Mouse (Mus musculus): Measurements from ENCODE around the gene Cd37.

Gene Cd37

DNA sequence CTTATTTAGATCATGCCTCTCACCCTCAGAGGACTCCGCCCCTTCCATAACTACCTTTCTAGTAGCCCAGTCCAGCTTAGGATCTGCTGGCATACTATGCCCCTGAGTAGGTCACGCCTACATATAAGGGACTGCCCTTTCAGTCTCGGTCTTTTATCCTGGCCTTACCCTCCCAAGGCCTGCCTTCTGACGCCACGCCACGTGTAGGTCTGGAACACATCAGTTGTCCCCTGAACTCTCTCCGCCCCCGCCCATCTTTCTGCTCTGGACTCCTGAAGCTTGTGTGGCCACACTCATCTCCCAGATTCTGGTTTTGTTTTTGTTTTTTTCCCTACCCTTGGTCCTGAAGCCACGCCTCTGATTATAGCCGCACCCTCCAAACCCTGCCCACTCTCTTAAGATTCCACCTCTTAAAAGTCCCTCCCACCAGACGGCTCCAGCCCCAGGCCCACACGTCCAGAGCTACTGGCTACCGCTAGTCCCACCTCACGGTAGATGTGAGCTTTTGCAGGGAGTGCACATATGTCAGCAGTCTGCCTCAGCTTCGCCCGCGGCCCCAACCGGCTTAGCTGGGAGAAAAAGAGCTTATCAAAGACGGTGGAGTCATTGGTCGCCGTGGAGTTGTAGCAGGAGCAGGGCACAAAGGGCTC is 3.9 kb downstream of the Cd37 start:
- ATAC-seq (ENCODE audit: low TSS enrichment): no peak

DNA sequence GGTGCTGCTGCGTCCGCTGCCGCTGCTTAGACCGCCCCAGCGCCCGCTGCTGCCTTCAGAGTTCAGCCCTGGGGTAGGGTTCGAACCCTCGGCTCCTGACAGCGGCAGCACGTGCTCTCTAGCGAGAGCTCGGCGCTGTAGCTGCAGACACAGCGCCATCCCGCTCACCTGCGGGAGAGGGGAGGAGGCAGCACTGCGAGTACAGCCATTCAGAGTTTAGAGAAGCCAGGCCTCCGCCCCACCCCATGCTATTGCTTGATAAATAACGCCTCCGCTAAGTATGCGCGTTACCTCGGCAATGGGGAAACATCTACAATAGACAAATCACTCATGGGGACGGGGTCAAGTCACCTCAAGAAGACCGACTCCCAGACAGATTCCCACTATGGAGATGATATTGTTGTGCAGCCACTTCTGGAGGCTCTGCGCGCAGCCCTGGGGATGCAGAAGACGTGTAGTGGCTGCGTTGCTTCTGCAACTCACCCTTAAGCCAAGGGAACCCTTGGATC is 4.5 kb downstream of the Cd37 start:
- no peak for ATAC-seq (ENCODE audit: low TSS enrichment)

DNA sequence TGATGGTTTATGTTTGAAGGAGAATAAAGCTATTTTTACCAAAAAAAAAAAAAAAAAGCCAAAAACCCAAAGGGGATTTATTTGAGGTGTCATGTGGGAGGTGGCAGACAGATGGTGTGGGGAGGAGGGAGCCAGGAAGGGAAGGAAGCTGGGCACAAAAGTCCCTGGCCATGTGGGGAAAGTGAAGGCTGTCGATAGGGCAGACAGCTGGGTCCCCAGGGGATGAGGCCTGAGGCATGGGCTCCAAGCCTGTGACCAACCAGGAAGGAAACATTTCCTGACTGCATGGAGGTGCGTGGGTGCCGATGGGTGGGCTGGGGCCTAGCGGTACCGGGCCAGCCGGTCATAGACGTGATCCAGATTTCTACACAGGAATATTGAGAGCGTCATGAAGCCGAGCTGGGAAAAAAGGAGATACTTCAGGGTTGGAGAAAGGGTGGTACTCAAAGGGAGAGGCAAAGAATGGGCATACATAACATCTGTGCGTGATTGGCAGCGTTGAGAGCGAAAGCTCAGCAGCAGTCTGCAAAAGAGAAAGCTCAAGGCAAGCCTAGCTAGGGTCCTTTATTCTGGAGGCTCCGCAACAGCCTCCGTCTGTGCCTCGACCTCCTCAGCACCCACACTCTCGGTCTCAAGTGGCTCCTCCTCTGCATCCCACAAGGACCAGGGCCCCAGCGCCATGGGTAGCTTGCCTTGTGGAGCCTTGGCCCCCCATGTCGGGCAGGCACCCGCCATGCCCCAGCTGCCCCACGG is 5.2 kb downstream of the Cd37 start:
- peak; percentile 81 for ATAC-seq (ENCODE audit: low TSS enrichment)

DNA sequence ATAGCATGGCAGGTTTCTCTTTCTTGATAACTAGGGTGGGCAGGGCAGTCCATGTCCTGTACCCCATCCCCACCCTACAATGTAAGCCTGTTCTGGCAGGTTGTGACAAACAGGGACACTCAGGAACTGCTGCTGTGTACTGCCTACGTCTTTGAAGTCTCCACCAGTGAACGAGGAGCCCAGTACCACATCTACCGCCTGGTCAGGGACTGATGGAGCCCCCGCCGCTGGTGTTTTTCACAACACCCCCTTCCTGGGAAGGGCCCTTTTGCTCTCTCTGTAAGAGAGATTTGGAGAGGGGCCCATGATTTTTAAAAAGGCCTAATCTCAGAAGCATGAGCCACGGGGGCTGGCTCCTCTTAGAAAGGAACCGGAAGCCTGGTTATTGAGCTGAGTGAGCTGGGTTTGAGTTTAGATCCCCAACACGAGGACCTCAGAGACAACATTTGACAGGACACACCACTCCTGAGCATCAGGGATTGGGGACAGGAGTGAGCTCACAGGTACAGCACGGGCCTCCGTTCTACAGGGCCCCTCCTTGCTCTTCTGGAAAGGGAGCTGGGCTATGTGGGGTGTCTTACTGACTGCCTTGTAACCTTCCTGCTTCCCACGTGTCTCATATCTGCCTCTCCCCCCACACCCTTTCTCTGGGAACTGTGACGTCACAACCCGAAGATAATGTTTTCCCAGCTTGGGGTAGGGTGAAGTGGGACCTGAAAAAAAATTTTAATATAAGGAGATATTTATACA is 6.0 kb downstream of the Cd37 start:
- peak; percentile 62 for ATAC-seq (ENCODE audit: low TSS enrichment)

DNA sequence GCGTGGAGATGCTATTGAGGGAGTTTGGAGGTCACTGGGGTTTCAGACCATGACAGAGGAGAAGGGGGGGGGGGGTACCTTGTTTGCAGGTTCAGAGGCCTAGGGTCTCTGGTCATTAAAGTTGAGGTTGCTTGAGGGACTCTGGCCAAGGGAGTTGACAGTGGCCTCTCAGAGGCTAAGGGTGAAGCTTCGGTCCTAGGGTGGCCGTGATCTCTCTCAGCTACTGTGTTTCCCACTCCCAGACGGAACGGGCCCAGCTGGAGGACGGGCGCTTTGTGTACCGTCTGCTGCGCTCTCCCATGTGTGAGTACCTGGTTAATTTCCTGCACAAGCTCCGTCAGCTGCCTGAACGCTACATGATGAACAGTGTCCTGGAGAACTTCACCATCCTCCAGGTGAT is 7.0 kb downstream of the Cd37 start:
- no peak for ATAC-seq (ENCODE audit: low TSS enrichment)

DNA sequence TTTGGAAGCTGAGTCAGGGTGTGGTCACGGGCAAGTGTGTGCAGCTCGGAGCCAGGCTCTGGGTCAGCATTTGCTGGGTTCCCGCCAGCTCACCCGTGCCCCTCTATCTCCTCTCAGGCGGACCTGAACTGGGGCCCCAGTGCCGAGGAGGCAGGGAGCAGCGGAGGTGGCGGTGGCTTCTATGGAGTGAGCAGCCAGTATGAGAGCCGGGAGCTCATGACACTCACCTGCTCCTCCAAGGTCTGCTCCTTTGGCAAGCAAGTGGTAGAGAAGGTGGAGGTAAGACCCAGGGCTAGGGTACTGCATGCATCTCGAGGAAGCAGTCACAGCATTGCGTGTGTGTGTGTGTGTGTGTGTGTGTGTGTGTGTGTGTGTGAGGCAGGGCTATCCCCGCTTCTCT is 7.7 kb downstream of the Cd37 start:
- no peak for ATAC-seq (ENCODE audit: low TSS enrichment)

DNA sequence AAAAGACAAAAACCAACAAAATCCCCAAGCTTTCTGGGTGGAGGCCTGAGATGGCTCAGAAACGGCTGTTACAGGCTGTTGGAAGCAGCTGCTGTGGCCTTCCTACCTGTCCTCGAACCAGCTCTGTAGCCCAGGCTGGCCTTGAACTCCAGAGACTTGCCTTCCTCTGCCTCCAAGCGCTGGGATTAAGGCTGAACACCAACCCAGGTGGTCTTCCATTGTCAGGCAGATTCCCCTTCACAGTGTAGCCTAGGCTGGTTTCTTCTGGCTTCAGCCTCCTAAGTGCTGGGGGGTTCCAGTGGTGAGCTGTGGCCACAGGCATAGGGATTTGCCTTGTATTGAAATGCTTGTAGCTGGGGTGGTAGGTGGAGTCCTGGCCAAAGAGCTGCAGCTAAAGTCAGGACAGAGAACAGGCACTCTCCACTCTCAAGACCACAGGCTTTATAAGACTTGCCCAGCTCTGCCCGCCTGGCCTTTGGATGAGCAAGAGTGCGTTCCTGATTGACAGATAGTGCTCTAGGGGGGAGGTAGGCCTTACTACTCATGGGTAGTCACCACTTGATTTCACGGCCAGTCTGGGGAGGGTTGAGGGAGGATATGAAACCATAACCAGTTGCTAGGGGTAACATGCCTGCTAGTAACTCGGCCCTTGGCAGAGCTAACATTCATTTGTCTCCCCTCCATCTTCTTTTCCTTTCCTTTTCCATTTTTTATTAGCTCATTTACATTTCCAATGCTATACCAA is 9.3 kb downstream of the Cd37 start:
- no peak for ATAC-seq (ENCODE audit: low TSS enrichment)

DNA sequence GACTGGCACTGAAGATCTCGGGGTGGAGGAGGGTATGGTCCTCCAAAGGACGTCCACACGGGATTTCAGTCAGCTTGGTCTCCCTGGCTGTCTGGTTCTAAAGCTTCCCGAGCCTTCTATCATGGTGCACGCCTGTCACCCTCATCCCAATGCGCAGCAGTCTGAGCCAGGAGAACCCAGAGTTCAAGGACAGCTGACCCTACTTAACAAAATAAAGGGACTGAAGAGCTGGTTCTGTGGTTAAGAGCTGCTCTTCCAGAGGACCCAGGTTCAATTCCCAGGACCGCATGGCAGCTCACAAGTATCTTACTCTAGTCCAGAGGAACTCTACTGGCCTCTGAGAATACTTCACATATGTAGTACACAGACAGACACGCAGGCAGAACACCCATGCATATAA is 9.9 kb downstream of the Cd37 start:
- ATAC-seq (ENCODE audit: low TSS enrichment): no peak

DNA sequence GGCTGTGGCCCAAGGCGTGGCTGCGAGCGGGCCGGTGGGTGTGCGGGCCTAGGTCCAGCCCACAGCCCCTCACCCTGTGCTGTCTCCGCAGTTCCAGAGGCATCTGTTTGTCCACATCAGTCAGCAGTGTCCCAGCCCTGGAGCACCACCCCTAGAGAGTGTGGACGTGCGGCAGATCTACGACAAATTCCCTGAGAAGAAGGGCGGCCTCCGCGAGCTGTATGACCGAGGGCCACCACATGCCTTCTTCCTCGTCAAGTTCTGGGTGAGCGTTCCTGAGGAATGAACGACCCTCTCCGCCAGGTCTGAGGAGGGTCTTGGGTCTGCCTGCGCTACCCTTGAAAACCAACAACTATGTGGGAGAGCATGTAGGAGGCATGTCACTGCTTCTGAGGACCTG is 10.4 kb downstream of the Cd37 start:
- no peak for ATAC-seq (ENCODE audit: low TSS enrichment)

DNA sequence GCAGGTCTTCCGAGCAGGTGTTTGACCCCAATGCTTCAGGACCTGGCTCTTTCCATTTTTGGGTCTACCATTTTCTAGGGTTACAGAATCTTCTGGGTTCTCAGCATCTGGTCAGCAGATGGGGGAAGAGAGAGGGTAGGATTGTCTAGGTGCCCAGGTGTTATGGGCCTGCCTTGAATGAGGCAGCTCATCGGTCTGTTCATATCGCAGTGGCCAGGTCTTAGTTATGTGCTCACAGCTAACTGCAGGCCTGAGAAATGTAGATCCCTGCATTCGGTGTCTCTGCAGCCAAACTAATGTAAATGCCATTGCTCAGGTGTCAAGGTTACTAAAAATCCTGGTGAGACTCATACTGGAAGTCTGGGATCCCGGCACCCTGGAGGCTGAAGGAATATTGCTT is 12.5 kb downstream of the Cd37 start:
- no peak for ATAC-seq (ENCODE audit: low TSS enrichment)

DNA sequence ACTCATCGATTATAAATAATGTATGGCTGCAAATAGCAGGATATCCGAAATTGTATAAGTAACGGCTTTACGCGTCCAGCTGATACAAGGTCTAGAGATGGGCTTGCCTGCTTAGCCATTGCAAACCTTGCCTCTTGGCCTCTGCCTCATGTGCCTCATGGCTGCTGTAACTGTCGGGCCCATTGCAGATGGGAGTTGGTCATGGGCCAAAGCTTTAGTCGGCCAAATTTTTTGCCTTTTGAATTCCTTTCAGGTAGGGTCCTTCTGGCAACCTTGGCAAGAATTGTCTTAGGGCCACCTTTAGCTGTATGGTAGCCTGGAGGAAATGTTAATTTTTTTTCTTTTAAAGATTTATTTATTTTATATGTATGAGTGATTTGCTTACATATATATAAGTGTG is 14.1 kb downstream of the Cd37 start:
- ATAC-seq (ENCODE audit: low TSS enrichment): no peak

DNA sequence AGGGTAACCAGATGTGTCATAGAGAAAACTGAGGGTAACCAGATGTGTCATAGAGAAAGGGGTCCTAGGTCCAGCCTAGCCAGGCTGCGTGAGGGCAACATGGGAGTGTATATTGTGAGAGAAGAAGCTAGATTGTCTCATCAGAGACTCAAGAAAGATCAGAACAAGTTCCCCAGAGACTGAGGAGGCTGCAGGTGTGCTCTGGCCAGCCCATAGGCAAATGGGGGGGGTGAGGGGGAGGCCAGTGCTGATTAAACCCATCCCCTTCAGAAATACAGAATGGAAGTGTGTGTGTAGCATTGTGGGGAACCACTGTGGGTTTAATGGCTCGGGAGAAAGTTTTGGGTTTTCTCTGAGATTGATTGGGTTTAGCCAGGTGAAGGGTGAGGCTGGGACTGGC is 17.2 kb downstream of the Cd37 start:
- ATAC-seq (ENCODE audit: low TSS enrichment): no peak

DNA sequence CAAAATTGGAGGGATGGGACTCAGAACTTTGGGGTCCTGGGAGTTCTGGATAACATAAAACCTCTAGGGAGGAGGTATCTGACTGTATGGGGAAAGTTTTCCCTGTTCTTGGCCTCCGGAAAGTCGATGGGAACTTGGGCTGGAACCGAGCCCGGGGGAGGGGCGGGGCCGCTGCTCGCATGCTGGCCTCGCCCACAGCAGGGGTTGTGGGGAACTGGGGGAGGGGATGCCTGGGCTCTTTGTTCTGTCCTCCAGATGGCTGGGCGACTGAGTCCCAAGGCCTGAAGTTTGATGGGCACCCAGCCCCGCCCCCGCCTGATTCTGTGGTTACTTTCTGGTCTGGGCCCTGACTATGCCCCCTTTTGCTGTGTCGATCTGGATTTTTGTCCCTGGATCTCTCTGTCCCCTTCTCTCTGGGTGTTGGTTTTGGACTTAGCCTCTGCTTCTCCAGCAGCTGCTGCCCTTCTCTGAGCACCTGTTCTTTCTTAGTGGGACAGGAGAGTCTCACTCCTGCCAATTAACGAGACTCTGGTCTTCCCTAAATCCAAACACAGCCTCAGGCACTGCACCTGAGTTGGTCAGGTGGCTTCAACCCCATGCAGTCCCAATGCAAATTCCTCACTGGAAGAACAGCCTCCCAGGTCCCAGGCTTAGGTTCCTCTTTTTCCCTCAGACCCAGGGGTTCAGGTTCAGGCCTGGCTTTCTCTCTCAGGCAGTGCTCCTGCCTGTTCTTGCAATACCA is 22.3 kb downstream of the Cd37 start:
- no peak for ATAC-seq (ENCODE audit: low TSS enrichment)

DNA sequence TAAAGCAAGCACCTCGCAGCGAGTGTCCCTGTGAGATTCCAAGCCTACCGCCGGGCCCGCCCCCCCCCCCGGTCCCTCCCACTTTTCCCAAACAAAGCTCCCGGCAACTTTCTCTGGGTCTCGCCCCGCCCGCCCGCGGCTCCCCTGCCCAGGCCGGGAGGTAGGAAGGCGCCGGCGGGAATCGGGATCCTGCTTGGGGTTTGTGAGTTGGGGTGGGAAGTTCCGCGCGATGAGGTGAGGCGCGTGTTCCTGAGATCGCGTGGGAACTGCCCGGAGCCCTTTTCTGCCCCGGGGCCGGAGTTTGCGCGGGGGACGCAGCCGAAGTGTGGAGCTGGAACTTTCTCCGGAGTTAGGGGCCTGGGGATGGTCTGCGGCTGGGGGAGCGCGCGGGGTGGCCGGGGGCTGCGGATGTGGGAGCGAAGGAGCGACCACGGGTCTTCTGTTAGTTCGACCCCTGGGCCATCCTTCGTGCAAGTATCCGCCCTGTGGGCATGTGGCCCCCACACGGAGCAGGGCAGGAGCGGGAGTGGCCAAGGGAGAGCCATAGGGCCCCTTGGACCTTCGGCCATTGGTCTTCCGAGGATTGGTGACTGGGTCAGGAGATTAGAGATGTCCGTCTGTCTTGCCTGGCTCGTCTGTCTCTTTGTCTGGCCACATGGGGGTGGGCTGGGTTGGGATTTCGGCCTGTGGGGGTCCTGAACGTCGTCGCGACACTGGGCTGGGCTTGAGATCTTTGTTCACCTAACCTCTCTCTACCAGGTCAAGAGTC is 23.1 kb downstream of the Cd37 start, which contains the start of gene Tead2:
Gene Tead2, plus strand, starts transcription at position 81 of the 769 bp plus-strand sequence.
- no peak for ATAC-seq (ENCODE audit: low TSS enrichment)

DNA sequence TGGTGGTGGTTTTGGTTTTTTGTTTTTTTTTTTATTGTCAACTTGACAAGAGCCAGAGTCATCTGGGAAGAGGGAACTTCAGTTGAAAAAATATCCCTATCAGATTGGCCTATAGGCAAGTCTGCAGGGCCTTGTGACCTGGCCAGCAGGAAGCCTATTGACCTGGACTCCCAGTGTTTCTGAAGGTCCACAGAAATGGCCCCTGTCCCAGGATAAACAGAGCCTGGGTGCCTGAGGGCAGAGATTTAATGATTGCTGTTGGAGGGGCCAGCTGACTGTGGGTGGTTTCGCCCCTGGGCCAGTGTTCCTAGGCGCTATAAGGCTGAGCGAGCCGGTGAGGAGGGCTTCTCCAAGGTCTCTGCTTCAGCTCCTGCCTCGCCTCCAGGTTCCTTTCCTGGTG is 25.2 kb downstream of the Cd37 start:
- ATAC-seq (ENCODE audit: low TSS enrichment): no peak

DNA sequence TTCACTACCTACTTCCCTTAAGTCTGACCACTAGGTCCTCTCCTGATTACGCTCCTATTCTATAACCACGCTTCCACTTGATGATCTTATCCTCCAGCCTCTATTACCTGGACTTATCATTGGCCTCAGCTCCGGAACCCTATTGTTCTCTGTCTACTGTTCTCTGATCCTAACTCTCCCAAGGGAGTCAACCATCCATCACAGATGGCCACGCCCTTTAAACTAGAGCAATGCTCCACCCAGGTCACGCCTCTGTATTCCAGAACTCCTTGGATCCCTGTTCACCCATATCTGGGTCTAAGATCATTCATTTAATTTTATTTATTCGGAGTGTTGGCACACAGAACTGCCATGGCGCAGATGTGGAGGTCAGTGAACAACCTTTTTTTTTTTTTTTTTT is 26.6 kb downstream of the Cd37 start:
- ATAC-seq (ENCODE audit: low TSS enrichment): no peak

DNA sequence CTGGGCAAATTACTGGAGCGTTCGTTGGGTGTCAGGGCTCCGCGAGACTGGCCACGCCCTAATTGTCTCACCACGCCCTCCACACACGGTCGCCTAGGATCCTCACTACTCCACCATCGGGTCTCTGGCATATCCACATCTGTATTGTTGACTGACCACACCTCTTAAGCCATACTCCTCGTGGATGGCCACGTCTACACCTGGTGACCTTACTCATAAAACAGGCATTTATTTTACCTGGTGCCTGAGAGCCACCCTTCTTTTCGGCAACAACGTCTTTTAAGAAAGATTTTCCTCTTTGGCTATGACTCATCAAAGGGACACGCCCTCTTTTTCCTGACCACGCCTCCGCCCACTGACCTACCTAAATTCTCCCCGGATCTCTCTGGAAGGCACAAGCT is 27.1 kb downstream of the Cd37 start, which contains the start of gene Dkkl1:
Gene Dkkl1, minus strand, starts transcription at position 297 of the 401 bp plus-strand sequence.
- ATAC-seq (ENCODE audit: low TSS enrichment): peak; percentile 50; the same call in 1 of the 2 replicates

DNA sequence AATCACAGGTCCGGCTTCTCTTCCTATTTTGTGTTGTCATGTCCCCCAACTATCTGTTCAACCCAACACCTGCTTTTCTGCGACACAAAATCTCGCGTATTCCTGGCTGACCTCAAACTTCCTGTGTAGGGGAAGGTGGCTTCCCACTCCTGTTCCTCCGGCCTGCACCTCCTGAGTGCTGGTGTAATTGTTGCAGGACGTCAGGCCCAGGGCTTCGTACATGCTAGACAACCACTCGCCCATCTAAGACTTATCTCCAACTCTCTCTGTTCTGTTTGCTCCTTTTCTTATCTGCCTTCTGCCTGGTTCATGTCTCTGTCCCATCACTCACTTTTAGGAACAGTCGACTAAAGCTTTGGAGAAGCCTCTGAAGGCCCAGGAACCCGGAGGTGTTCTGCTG is 27.8 kb downstream of the Cd37 start:
- no peak for ATAC-seq (ENCODE audit: low TSS enrichment)

DNA sequence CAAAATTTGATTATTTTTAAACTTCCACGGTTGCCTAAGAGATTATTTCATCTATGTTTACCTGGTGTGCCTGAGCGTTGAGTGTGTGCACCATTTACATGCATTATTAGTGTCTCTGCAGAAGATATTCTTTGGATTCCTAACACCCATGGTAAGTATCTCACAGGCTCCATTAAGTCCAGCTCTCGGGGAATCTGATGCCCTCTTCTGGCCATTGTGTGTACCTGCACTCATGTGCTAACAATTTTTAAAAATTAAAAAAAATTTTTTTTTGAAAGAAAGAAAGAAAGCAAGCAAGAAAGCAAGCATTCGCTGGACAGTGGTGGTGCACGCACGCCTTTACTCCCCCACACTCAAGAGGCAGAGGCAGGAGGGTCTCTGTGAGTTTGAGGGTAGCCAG is 30.7 kb downstream of the Cd37 start:
- no peak for ATAC-seq (ENCODE audit: low TSS enrichment)

DNA sequence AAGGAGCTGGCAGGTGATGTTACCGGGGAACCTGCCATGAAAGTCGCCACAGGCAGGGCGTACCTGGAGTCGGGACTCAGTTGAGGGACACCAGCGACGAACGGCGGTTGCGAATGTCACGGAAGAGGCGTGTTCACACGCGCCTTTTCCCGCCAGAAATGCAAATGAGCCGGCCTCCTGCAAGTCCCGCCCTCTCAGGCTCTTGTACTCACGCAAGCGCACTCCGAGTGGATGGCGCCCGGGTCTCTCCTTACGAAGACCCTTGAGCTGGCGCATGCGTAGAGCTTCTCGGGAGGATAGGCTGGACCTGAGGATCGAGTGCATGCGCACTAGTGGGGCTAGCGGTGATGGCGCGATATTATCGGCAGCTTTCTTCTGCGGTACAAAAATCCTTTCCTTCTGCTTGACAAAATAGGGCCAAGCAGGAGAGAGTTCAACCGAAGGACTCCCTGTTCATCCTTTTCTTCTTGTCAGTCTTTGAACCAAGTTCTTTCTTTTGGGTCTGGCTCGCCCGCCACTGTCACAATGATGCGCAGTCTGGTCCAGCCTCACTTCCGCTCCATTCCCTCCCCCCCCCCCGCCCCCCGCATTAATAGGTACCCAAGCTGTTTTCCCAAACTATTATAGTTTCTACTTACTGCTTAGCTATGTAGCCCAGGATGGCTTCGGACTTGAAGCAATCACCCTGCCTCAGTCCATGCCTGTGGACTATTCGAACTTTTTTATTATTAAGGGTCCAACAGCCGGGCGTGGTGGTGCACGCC is 34.4 kb downstream of the Cd37 start, which contains the start of gene Ccdc155:
Gene Ccdc155, minus strand, starts transcription at position 513 of the 764 bp plus-strand sequence.
- ATAC-seq (ENCODE audit: low TSS enrichment): peak; percentile 87; the same call in 1 of the 2 replicates
